ENCODE assay signal across 23 mouse cellular contexts in genomic region chr4:66927537-66928088, GRCm38 (mm10).
DNase-seq lines count a peak whose midpoint lies in the region; ATAC-seq lines count a peak whose summit lies in the region.
"Had no signal": no experiment of that assay in that cellular context is flagged by ENCODE, and none has a peak within 500 bp of the region (broad histone marks: within the 10 kb centered on the region; RNA-seq: fewer than 3 reads in every experiment).

No protein-coding gene starts in this region.

- H3K4me1 ChIP-seq in liver, embryonic 12.5 days = no peaks in the 10 kb centered on the region
- no peaks in the 10 kb centered on the region for H3K4me1 ChIP-seq in heart, embryonic 11.5 days (ENCODE audit: control insufficient read depth, insufficient read depth, low read length)
- H3K4me1 ChIP-seq: embryonic facial prominence, embryonic 13.5 days; embryonic facial prominence, embryonic 15.5 days; forebrain, embryonic 10.5 days; forebrain, embryonic 12.5 days had no signal

- 24% methylated on average over 2 of the region's 2 CpGs for WGBS in liver, embryonic 12.5 days (ENCODE audit: insufficient replicate concordance)
- WGBS in heart, embryonic 11.5 days (ENCODE audit: insufficient replicate concordance) = 52% methylated on average over 2 of the region's 2 CpGs

- peak; percentile 51; the same call in 1 of the 2 replicates for ATAC-seq in liver, embryonic 12.5 days
- ATAC-seq in hematopoietic stem cell, adult 5-6 weeks (replicated peaks in 1 of 2; ENCODE audit: insufficient read depth in 1 of 2, low FRiP score in 2 of 2, low TSS enrichment in 1 of 2, low read depth in 1 of 2, poor library complexity in 2 of 2, severe bottlenecking in 2 of 2) = peak; percentile 69 to 84
- peak; percentile 83 for ATAC-seq in megakaryocyte progenitor cell, adult 5-6 weeks (replicated peaks; ENCODE audit: poor library complexity)
- ATAC-seq in heart, embryonic 11.5 days (replicated peaks; ENCODE audit: insufficient number of reproducible peaks, low FRiP score, low TSS enrichment) = no peak
- no peak for ATAC-seq in activated CD4-positive, CD25-positive, alpha-beta regulatory T cell, adult 4 months
- ATAC-seq: forebrain, embryonic 14.5 days; forebrain, postnatal 0 days had no signal

- H3K27me3 ChIP-seq in liver, embryonic 12.5 days (replicated peaks) = no peaks in the 10 kb centered on the region
- H3K27me3 ChIP-seq in heart, embryonic 11.5 days (ENCODE audit: control insufficient read depth, insufficient read depth, low read length) = no peaks in the 10 kb centered on the region
- H3K27me3 ChIP-seq: embryonic facial prominence, embryonic 13.5 days; embryonic facial prominence, embryonic 15.5 days; forebrain, embryonic 12.5 days had no signal

- no peak for DNase-seq in liver
- no peak for DNase-seq in gastrocnemius, postnatal 10 days
- DNase-seq: adrenal gland, adult 8-10 months; adrenal gland, postnatal 14 days; adrenal gland, postnatal 36 days; cerebellum, adult 11-12 months; cerebellum, adult 2 months; cerebellum, adult 9-10 months; cerebellum, postnatal 10 days; cerebellum, postnatal 25 days; embryo, embryonic 11 days; forebrain, postnatal 0 days had no signal

- H3K4me2 ChIP-seq in liver, embryonic 12.5 days = no peak overlapping the region
- no peak overlapping the region for H3K4me2 ChIP-seq in heart, embryonic 11.5 days
- H3K4me2 ChIP-seq: embryonic facial prominence, embryonic 13.5 days; embryonic facial prominence, embryonic 15.5 days; forebrain, embryonic 12.5 days had no signal

- H3K9ac ChIP-seq in liver, embryonic 12.5 days = no peak overlapping the region
- no peak overlapping the region for H3K9ac ChIP-seq in heart, embryonic 11.5 days (ENCODE audit: low read depth, low read length)
- H3K9ac ChIP-seq: embryonic facial prominence, embryonic 13.5 days; embryonic facial prominence, embryonic 15.5 days; forebrain, embryonic 12.5 days; forebrain, postnatal 0 days had no signal

- no peaks in the 10 kb centered on the region for H3K36me3 ChIP-seq in liver, embryonic 12.5 days
- no peaks in the 10 kb centered on the region for H3K36me3 ChIP-seq in heart, embryonic 11.5 days (ENCODE audit: control insufficient read depth, insufficient read depth, low read length)
- H3K36me3 ChIP-seq: embryonic facial prominence, embryonic 13.5 days; embryonic facial prominence, embryonic 15.5 days; forebrain, embryonic 10.5 days; forebrain, embryonic 12.5 days had no signal

- no peak overlapping the region for H3K4me3 ChIP-seq in liver, embryonic 12.5 days
- H3K4me3 ChIP-seq in heart, embryonic 11.5 days (ENCODE audit: low read depth, low read length) = no peak overlapping the region
- H3K4me3 ChIP-seq: embryonic facial prominence, embryonic 13.5 days; embryonic facial prominence, embryonic 15.5 days; erythroblast, embryonic 14.5 days; forebrain, embryonic 10.5 days; forebrain, embryonic 12.5 days had no signal

- H3K27ac ChIP-seq in liver, embryonic 12.5 days = no peak overlapping the region
- no peak overlapping the region for H3K27ac ChIP-seq in heart, embryonic 11.5 days (ENCODE audit: low read depth, low read length)
- H3K27ac ChIP-seq: embryonic facial prominence, embryonic 13.5 days; embryonic facial prominence, embryonic 15.5 days; forebrain, embryonic 10.5 days; forebrain, embryonic 12.5 days had no signal

- H3K9me3 ChIP-seq in liver, embryonic 12.5 days (replicated peaks) = no peaks in the 10 kb centered on the region
- no peaks in the 10 kb centered on the region for H3K9me3 ChIP-seq in heart, embryonic 11.5 days (replicated peaks; ENCODE audit: control insufficient read depth, low read length)
- H3K9me3 ChIP-seq: embryonic facial prominence, embryonic 13.5 days; embryonic facial prominence, embryonic 15.5 days; forebrain, embryonic 10.5 days; forebrain, embryonic 12.5 days had no signal

Comparison
In these comparisons a context has a peak if more than half of its experiments do, and no peak if none do; other contexts are left out.
1. ATAC-seq: peak in liver, embryonic 12.5 days (single experiment), hematopoietic stem cell, adult 5-6 weeks (2 of 2) and megakaryocyte progenitor cell, adult 5-6 weeks (single experiment); none in heart, embryonic 11.5 days (single experiment) and activated CD4-positive, CD25-positive, alpha-beta regulatory T cell, adult 4 months (single experiment).